In genomic region chr15:56764957-56765482, GRCm38 (mm10) we compare ENCODE assay signal across 9 mouse cellular contexts.
DNase-seq lines count a peak whose midpoint lies in the region; ATAC-seq and TF ChIP-seq lines count a peak whose summit lies in the region.
"Had no signal": no experiment of that assay in that cellular context is flagged by ENCODE, and none has a peak within 500 bp of the region (broad histone marks: within the 10 kb centered on the region; RNA-seq: fewer than 3 reads in every experiment).

No protein-coding gene starts in this region.

- ATAC-seq in midbrain, embryonic 11.5 days (ENCODE audit: low FRiP score) = peak; percentile 57; the same call in 1 of the 2 replicates
- no peak; the same call in 1 of the 2 replicates for ATAC-seq in midbrain, embryonic 14.5 days (ENCODE audit: low FRiP score, low TSS enrichment)
- 0 out of 2 replicates have a peak, but pooled peaks have one; percentile 56 for ATAC-seq in hindbrain, postnatal 0 days
- 0 out of 2 replicates have a peak, but pooled peaks have one; percentile 34 for ATAC-seq in midbrain, embryonic 13.5 days
- no peak for ATAC-seq in cerebellum, adult (ENCODE audit: insufficient number of reproducible peaks, low FRiP score, low TSS enrichment)

- H3K9me3 ChIP-seq in midbrain, embryonic 11.5 days (ENCODE audit: control insufficient read depth, low read length) = no peaks in the 10 kb centered on the region
- H3K9me3 ChIP-seq in midbrain, embryonic 14.5 days (ENCODE audit: control insufficient read depth, low read length) = no peaks in the 10 kb centered on the region
- no peaks in the 10 kb centered on the region for H3K9me3 ChIP-seq in hindbrain, postnatal 0 days (ENCODE audit: low read length)
- no peaks in the 10 kb centered on the region for H3K9me3 ChIP-seq in midbrain, embryonic 13.5 days
- H3K9me3 ChIP-seq: liver, embryonic 13.5 days had no signal

- H3K4me1 ChIP-seq in midbrain, embryonic 11.5 days (ENCODE audit: control insufficient read depth, insufficient read depth, low read length) = no peaks in the 10 kb centered on the region
- H3K4me1 ChIP-seq in midbrain, embryonic 14.5 days (ENCODE audit: control insufficient read depth, insufficient read depth, low read length) = no peaks in the 10 kb centered on the region
- H3K4me1 ChIP-seq in hindbrain, postnatal 0 days (ENCODE audit: insufficient read depth, low read length) = no peaks in the 10 kb centered on the region
- H3K4me1 ChIP-seq in midbrain, embryonic 13.5 days (replicated peaks) = 0 out of 2 replicates have a peak, but pooled peaks cover 5% of the 10 kb centered on the region
- H3K4me1 ChIP-seq: liver, embryonic 13.5 days had no signal

- no peak overlapping the region for H3K4me3 ChIP-seq in midbrain, embryonic 11.5 days (ENCODE audit: low read depth, low read length)
- H3K4me3 ChIP-seq in midbrain, embryonic 14.5 days (replicated peaks; ENCODE audit: low read depth, low read length) = no peak overlapping the region
- no peak overlapping the region for H3K4me3 ChIP-seq in hindbrain, postnatal 0 days (ENCODE audit: low read length)
- H3K4me3 ChIP-seq in midbrain, embryonic 13.5 days (replicated peaks) = no peak overlapping the region
- H3K4me3 ChIP-seq: liver, embryonic 13.5 days had no signal

- no peak for DNase-seq in midbrain, embryonic 11.5 days (ENCODE audit: low spot score, missing footprints)
- DNase-seq in midbrain, embryonic 14.5 days = no peak
- DNase-seq in gastrocnemius, postnatal 25 days = peak; percentile 52
- peak; percentile 18 for DNase-seq in hindbrain, postnatal 0 days (ENCODE audit: low spot score)
- no peak for DNase-seq in frontal cortex, adult 2 months (ENCODE audit: extremely low spot score in 1 of 2, low spot score in 1 of 2)
- no peak for DNase-seq in thymus, postnatal 14 days
- DNase-seq: liver, embryonic 13.5 days had no signal

- no peaks in the 10 kb centered on the region for H3K36me3 ChIP-seq in midbrain, embryonic 11.5 days (ENCODE audit: control insufficient read depth, insufficient read depth, low read length)
- H3K36me3 ChIP-seq in midbrain, embryonic 14.5 days (ENCODE audit: control insufficient read depth, insufficient read depth, low read length) = no peaks in the 10 kb centered on the region
- no peaks in the 10 kb centered on the region for H3K36me3 ChIP-seq in hindbrain, postnatal 0 days (ENCODE audit: insufficient read depth, low read length)
- H3K36me3 ChIP-seq in midbrain, embryonic 13.5 days = no peaks in the 10 kb centered on the region
- H3K36me3 ChIP-seq: liver, embryonic 13.5 days had no signal

- H3K27me3 ChIP-seq in midbrain, embryonic 11.5 days (ENCODE audit: control insufficient read depth, insufficient read depth, low read length) = no peaks in the 10 kb centered on the region
- H3K27me3 ChIP-seq in midbrain, embryonic 14.5 days (ENCODE audit: control insufficient read depth, insufficient read depth, low read length) = no peaks in the 10 kb centered on the region
- H3K27me3 ChIP-seq in hindbrain, postnatal 0 days (ENCODE audit: insufficient read depth, low read length) = no peaks in the 10 kb centered on the region
- no peaks in the 10 kb centered on the region for H3K27me3 ChIP-seq in midbrain, embryonic 13.5 days
- H3K27me3 ChIP-seq: liver, embryonic 13.5 days had no signal

- no peak overlapping the region for H3K9ac ChIP-seq in midbrain, embryonic 11.5 days (ENCODE audit: low read length)
- H3K9ac ChIP-seq in midbrain, embryonic 14.5 days (replicated peaks; ENCODE audit: low read length) = no peak overlapping the region
- no peak overlapping the region for H3K9ac ChIP-seq in hindbrain, postnatal 0 days (replicated peaks; ENCODE audit: low read length)
- H3K9ac ChIP-seq in midbrain, embryonic 13.5 days (replicated peaks) = no peak overlapping the region
- H3K9ac ChIP-seq: liver, embryonic 13.5 days had no signal

- H3K27ac ChIP-seq in midbrain, embryonic 11.5 days (ENCODE audit: low read depth, low read length) = no peak overlapping the region
- no peak overlapping the region for H3K27ac ChIP-seq in midbrain, embryonic 14.5 days (replicated peaks; ENCODE audit: low read depth, low read length)
- no peak overlapping the region for H3K27ac ChIP-seq in hindbrain, postnatal 0 days
- H3K27ac ChIP-seq in midbrain, embryonic 13.5 days = no peak overlapping the region
- H3K27ac ChIP-seq: liver, embryonic 13.5 days had no signal

- 36% methylated on average over 9 of the region's 9 CpGs for WGBS in midbrain, embryonic 11.5 days
- 40% methylated on average over 9 of the region's 9 CpGs for WGBS in midbrain, embryonic 14.5 days
- 15% methylated on average over 9 of the region's 9 CpGs for WGBS in hindbrain, postnatal 0 days
- 37% methylated on average over 9 of the region's 9 CpGs for WGBS in midbrain, embryonic 13.5 days

- TF ChIP-seq CTCF in hindbrain, postnatal 0 days (IDR thresholded peaks at IDR 0.05; ENCODE audit: low read depth) = no peak

- no peak overlapping the region for H3K4me2 ChIP-seq in midbrain, embryonic 11.5 days
- H3K4me2 ChIP-seq in midbrain, embryonic 14.5 days (ENCODE audit: low read length) = no peak overlapping the region
- peak overlapping the region; percentile 30; the same call in 1 of the 2 replicates for H3K4me2 ChIP-seq in hindbrain, postnatal 0 days (ENCODE audit: low read depth, low read length)
- peak overlapping the region; percentile 17; the same call in 1 of the 2 replicates for H3K4me2 ChIP-seq in midbrain, embryonic 13.5 days (replicated peaks)
- H3K4me2 ChIP-seq: liver, embryonic 13.5 days had no signal

Comparison
In these comparisons a context has a peak if more than half of its experiments do, and no peak if none do; other contexts are left out.
1. ATAC-seq: peak in midbrain, embryonic 11.5 days (single experiment), hindbrain, postnatal 0 days (single experiment) and midbrain, embryonic 13.5 days (single experiment); none in midbrain, embryonic 14.5 days (single experiment) and cerebellum, adult (single experiment).
2. H3K4me2 ChIP-seq: peak in hindbrain, postnatal 0 days (single experiment) and midbrain, embryonic 13.5 days (single experiment); none in midbrain, embryonic 11.5 days (single experiment) and midbrain, embryonic 14.5 days (single experiment).
3. DNase-seq: peak in gastrocnemius, postnatal 25 days (single experiment) and hindbrain, postnatal 0 days (single experiment); none in midbrain, embryonic 11.5 days (single experiment), midbrain, embryonic 14.5 days (single experiment), frontal cortex, adult 2 months (0 of 2) and thymus, postnatal 14 days (single experiment).